23 mouse cellular contexts compared by ENCODE assay signal in genomic region chr13:98945381-98945780, GRCm38 (mm10). TPM values are rescaled to one million over a fixed set of nuclear protein-coding genes. Genes with fewer than 3 reads are reported as not detected.
DNase-seq lines count a peak whose midpoint lies in the region; ATAC-seq lines count a peak whose summit lies in the region.
"Had no signal": no experiment of that assay in that cellular context is flagged by ENCODE, and none has a peak within 500 bp of the region (broad histone marks: within the 10 kb centered on the region; RNA-seq: fewer than 3 reads in every experiment).

No protein-coding gene starts in this region.

- 83% methylated on average over 4 of the region's 4 CpGs for WGBS in liver, embryonic 15.5 days (ENCODE audit: insufficient replicate concordance)
- WGBS in hindbrain, embryonic 13.5 days: 88% methylated on average over 4 of the region's 4 CpGs

- no peaks in the 10 kb centered on the region for H3K36me3 ChIP-seq in erythroblast, embryonic 14.5 days (ENCODE audit: control insufficient read depth)
- no peaks in the 10 kb centered on the region for H3K36me3 ChIP-seq in liver, embryonic 15.5 days (replicated peaks)
- no peaks in the 10 kb centered on the region for H3K36me3 ChIP-seq in hindbrain, embryonic 13.5 days
- H3K36me3 ChIP-seq: heart, embryonic 13.5 days; lung, embryonic 15.5 days; stomach, embryonic 15.5 days had no signal

- H3K4me2 ChIP-seq in liver, embryonic 15.5 days: peak overlapping the region; percentile 58
- H3K4me2 ChIP-seq in hindbrain, embryonic 13.5 days: no peak overlapping the region

- no peaks in the 10 kb centered on the region for H3K27me3 ChIP-seq in erythroblast, embryonic 14.5 days (ENCODE audit: control insufficient read depth)
- no peaks in the 10 kb centered on the region for H3K27me3 ChIP-seq in liver, embryonic 15.5 days
- H3K27me3 ChIP-seq in hindbrain, embryonic 13.5 days: no peaks in the 10 kb centered on the region
- H3K27me3 ChIP-seq: heart, embryonic 13.5 days; lung, embryonic 15.5 days; megakaryocyte, embryonic 14.5 days; stomach, embryonic 15.5 days had no signal

- H3K27ac ChIP-seq in liver, embryonic 15.5 days (replicated peaks): no peak overlapping the region; the same call in 1 of the 2 replicates
- H3K27ac ChIP-seq in hindbrain, embryonic 13.5 days: no peak overlapping the region
- H3K27ac ChIP-seq: heart, embryonic 13.5 days; lung, embryonic 15.5 days had no signal

- no peak overlapping the region for H3K9ac ChIP-seq in liver, embryonic 15.5 days
- no peak overlapping the region for H3K9ac ChIP-seq in hindbrain, embryonic 13.5 days
- H3K9ac ChIP-seq: heart, embryonic 13.5 days; lung, embryonic 15.5 days; stomach, embryonic 15.5 days had no signal

- no peak for ATAC-seq in erythroblast, adult 5-6 weeks (replicated peaks; ENCODE audit: low FRiP score, poor library complexity, severe bottlenecking)
- ATAC-seq in liver, embryonic 15.5 days (ENCODE audit: insufficient read depth): no peak
- no peak for ATAC-seq in hindbrain, embryonic 13.5 days (ENCODE audit: low FRiP score)
- ATAC-seq: midbrain, embryonic 16.5 days had no signal

- no peaks in the 10 kb centered on the region for H3K9me3 ChIP-seq in erythroblast, embryonic 14.5 days (ENCODE audit: control insufficient read depth, low read length)
- H3K9me3 ChIP-seq in liver, embryonic 15.5 days (replicated peaks): no peaks in the 10 kb centered on the region
- no peaks in the 10 kb centered on the region for H3K9me3 ChIP-seq in hindbrain, embryonic 13.5 days
- H3K9me3 ChIP-seq: heart, embryonic 13.5 days; lung, embryonic 15.5 days; megakaryocyte, embryonic 14.5 days; stomach, embryonic 15.5 days had no signal

- peaks cover 16% of the 10 kb centered on the region for H3K4me1 ChIP-seq in erythroblast, embryonic 14.5 days (ENCODE audit: control insufficient read depth)
- H3K4me1 ChIP-seq in liver, embryonic 15.5 days (replicated peaks): peaks cover 28% of the 10 kb centered on the region
- H3K4me1 ChIP-seq in hindbrain, embryonic 13.5 days (replicated peaks): no peaks in the 10 kb centered on the region

- peak; percentile 30 to 46 for DNase-seq in spleen, postnatal 36 days (ENCODE audit: low spot score in 2 of 2)
- no peak for DNase-seq in spleen, postnatal 4 days (ENCODE audit: low spot score in 2 of 2)
- no peak for DNase-seq in left cerebral cortex, adult 18-20 months (ENCODE audit: low spot score in 2 of 2)
- DNase-seq in lung, adult 18-20 months: no peak
- DNase-seq: cerebellum, adult 11-12 months; gastrocnemius, postnatal 25 days; left cerebral cortex, postnatal 4 days; right cerebral cortex, postnatal 14 days; thymus, postnatal 36 days had no signal

- H3K4me3 ChIP-seq in erythroblast, embryonic 14.5 days (replicated peaks): peak overlapping the region; percentile 61
- H3K4me3 ChIP-seq in liver, embryonic 15.5 days (replicated peaks): 0 out of 2 replicates have a peak overlapping the region, but pooled peaks have one; percentile 52
- no peak overlapping the region for H3K4me3 ChIP-seq in hindbrain, embryonic 13.5 days
- H3K4me3 ChIP-seq: heart, embryonic 13.5 days; lung, embryonic 15.5 days had no signal

RNA-seq across cellular contexts. Expression of gene Tnpo1, which starts 19.2 kb away (rescaled TPM):
- 0.09 and 0.25 TPM in 2 replicates for polyA plus RNA-seq in erythroblast, embryonic 14.5 days (2012)
- total RNA-seq in erythroblast, adult 5-6 weeks (2015; ENCODE audit: low replicate concordance): 52.5 and 54.4 TPM in 2 replicates
- total RNA-seq in erythroblast, adult 5-6 weeks (2017; ENCODE audit: low replicate concordance): 54.3 and 70.1 TPM in 2 replicates
- 20.7 and 20.9 TPM in 2 replicates for polyA plus RNA-seq in liver, embryonic 15.5 days (2015; fragmentation: Nextera tagmentation; extraction: Ambion mirVana)
- total RNA-seq in left cerebral cortex, adult 18-20 months (2021): 10 to 100 TPM; 63.1 to 65.1 TPM
- 59.5 and 62.5 TPM in 2 replicates for polyA plus RNA-seq in hindbrain, embryonic 13.5 days (2015; fragmentation: Nextera tagmentation; extraction: Ambion mirVana)

RNA-seq across cellular contexts. Expression of gene 1700024P04Rik, which starts 39.0 kb away (rescaled TPM):
- not detected in 2 replicates for polyA plus RNA-seq in erythroblast, embryonic 14.5 days (2012)
- not detected in 2 replicates for total RNA-seq in erythroblast, adult 5-6 weeks (2015; ENCODE audit: low replicate concordance)
- not detected in 2 replicates for total RNA-seq in erythroblast, adult 5-6 weeks (2017; ENCODE audit: low replicate concordance)
- not detected in 2 replicates for polyA plus RNA-seq in liver, embryonic 15.5 days (2015; fragmentation: Nextera tagmentation; extraction: Ambion mirVana)
- not detected for total RNA-seq in left cerebral cortex, adult 18-20 months (2021)
- not detected in 2 replicates for polyA plus RNA-seq in hindbrain, embryonic 13.5 days (2015; fragmentation: Nextera tagmentation; extraction: Ambion mirVana)
- total RNA-seq: gastrocnemius, postnatal 25 days; layer of hippocampus, postnatal 25 days; left cerebral cortex, postnatal 4 days had no signal
- polyA plus RNA-seq: embryonic facial prominence, embryonic 11.5 days; heart, embryonic 13.5 days; hindbrain, embryonic 11.5 days; intestine, embryonic 14.5 days; lung, embryonic 15.5 days; midbrain, embryonic 16.5 days; neural tube, embryonic 11.5 days; stomach, embryonic 15.5 days had no signal

Comparison
In these comparisons a context has a peak if more than half of its experiments do, and no peak if none do; other contexts are left out.
1. DNase-seq: peak in spleen, postnatal 36 days (2 of 2); none in spleen, postnatal 4 days (0 of 2), left cerebral cortex, adult 18-20 months (0 of 2) and lung, adult 18-20 months (0 of 2).
2. RNA of gene Tnpo1, which starts 19.2 kb away (polyA plus RNA-seq): 59.5 to 62.5 TPM in hindbrain, embryonic 13.5 days and 20.7 to 20.9 TPM in liver, embryonic 15.5 days; 0.09 to 0.25 TPM in erythroblast, embryonic 14.5 days; every median in the first group is over 10 times any median in the second.